Mouse (Mus musculus): Measurements from ENCODE around the gene Fignl2. TPM values are rescaled to one million over a fixed set of nuclear protein-coding genes. Genes with fewer than 3 reads are reported as not detected.

Gene Fignl2
- polyA plus RNA-seq, 2 experiments: 0.15 to 3.7 TPM

- Histone ChIP-seq H3K4me3 (replicated peaks; ENCODE audit: low read length) (no peak overlapping the region), H3K4me2 (replicated peaks; ENCODE audit: low read depth, low read length, severe bottlenecking) (no peak overlapping the region), H3K36me3 (ENCODE audit: control insufficient read depth, insufficient read depth, low read length) (no peaks in the 10 kb centered on the region), H3K27me3 (ENCODE audit: control insufficient read depth, insufficient read depth, low read length) (peaks cover 65% of the 10 kb centered on the region), H3K9ac (ENCODE audit: low read depth, low read length, severe bottlenecking) (no peak overlapping the region), H3K4me1 (ENCODE audit: control insufficient read depth, insufficient read depth, low read length) (peaks cover 7% of the 10 kb centered on the region), H3K9me3 (ENCODE audit: control insufficient read depth, low read length) (no peaks in the 10 kb centered on the region), H3K27ac (replicated peaks; ENCODE audit: low read depth, low read length) (no peak overlapping the region)
- ATAC-seq (ENCODE audit: low FRiP score, low read depth) (no peak), DNase-seq (ENCODE audit: low spot score) (peak; percentile 48)
- TF ChIP-seq POLR2A (IDR thresholded peaks at IDR 0.05; ENCODE audit: borderline replicate concordance, extremely low read depth, insufficient read depth, insufficient read length): no peak
- 21% methylated on average over 6 of the region's 6 CpGs for WGBS
Measured at GRCm38 (mm10) chr15:101042613-101043012, 35.8 kb downstream of the Fignl2 start.

- H3K27me3 ChIP-seq (ENCODE audit: control insufficient read depth, insufficient read depth, low read length): peaks cover 58% of the 10 kb centered on the region
- no peak overlapping the region for H3K4me2 ChIP-seq (replicated peaks; ENCODE audit: low read depth, low read length, severe bottlenecking)
- no peak for DNase-seq (ENCODE audit: low spot score)
- H3K9me3 ChIP-seq (ENCODE audit: control insufficient read depth, low read length): no peaks in the 10 kb centered on the region
- peaks cover 7% of the 10 kb centered on the region for H3K4me1 ChIP-seq (ENCODE audit: control insufficient read depth, insufficient read depth, low read length)
- no peak overlapping the region for H3K4me3 ChIP-seq (replicated peaks; ENCODE audit: low read length)
- WGBS: 68% methylated on average over 6 of the region's 6 CpGs
- no peak overlapping the region for H3K9ac ChIP-seq (ENCODE audit: low read depth, low read length, severe bottlenecking)
- no peaks in the 10 kb centered on the region for H3K36me3 ChIP-seq (ENCODE audit: control insufficient read depth, insufficient read depth, low read length)
- no peak overlapping the region for H3K27ac ChIP-seq (replicated peaks; ENCODE audit: low read depth, low read length)
- ATAC-seq (ENCODE audit: low FRiP score, low read depth): no peak
- TF ChIP-seq POLR2A (IDR thresholded peaks at IDR 0.05; ENCODE audit: borderline replicate concordance, extremely low read depth, insufficient read depth, insufficient read length): no peak
Measured at GRCm38 (mm10) chr15:101041966-101042365, 36.4 kb downstream of the Fignl2 start.

GRCm38 (mm10) chr15:101039651-101040050 lies 38.7 kb downstream of the Fignl2 start:
- DNase-seq (ENCODE audit: low spot score) (no peak), ATAC-seq (ENCODE audit: low FRiP score, low read depth) (no peak)
- Histone ChIP-seq H3K9me3 (ENCODE audit: control insufficient read depth, low read length) (no peaks in the 10 kb centered on the region), H3K9ac (ENCODE audit: low read depth, low read length, severe bottlenecking) (no peak overlapping the region), H3K36me3 (ENCODE audit: control insufficient read depth, insufficient read depth, low read length) (no peaks in the 10 kb centered on the region), H3K4me1 (ENCODE audit: control insufficient read depth, insufficient read depth, low read length) (no peaks in the 10 kb centered on the region), H3K27me3 (ENCODE audit: control insufficient read depth, insufficient read depth, low read length) (peaks cover 35% of the 10 kb centered on the region), H3K4me2 (replicated peaks; ENCODE audit: low read depth, low read length, severe bottlenecking) (no peak overlapping the region), H3K4me3 (replicated peaks; ENCODE audit: low read length) (no peak overlapping the region), H3K27ac (replicated peaks; ENCODE audit: low read depth, low read length) (no peak overlapping the region)
- TF ChIP-seq POLR2A (IDR thresholded peaks at IDR 0.05; ENCODE audit: borderline replicate concordance, extremely low read depth, insufficient read depth, insufficient read length): no peak
- 54% methylated on average over 17 of the region's 17 CpGs for WGBS

GRCm38 (mm10) chr15:101028960-101029359 lies 49.4 kb downstream of the Fignl2 start:
- Histone ChIP-seq H3K9ac (ENCODE audit: low read depth, low read length, severe bottlenecking) (0 out of 2 replicates have a peak overlapping the region, but pooled peaks have one; percentile 13), H3K4me2 (replicated peaks; ENCODE audit: low read depth, low read length, severe bottlenecking) (no peak overlapping the region), H3K27ac (replicated peaks; ENCODE audit: low read depth, low read length) (no peak overlapping the region), H3K4me1 (ENCODE audit: control insufficient read depth, insufficient read depth, low read length) (no peaks in the 10 kb centered on the region), H3K9me3 (ENCODE audit: control insufficient read depth, low read length) (no peaks in the 10 kb centered on the region), H3K36me3 (ENCODE audit: control insufficient read depth, insufficient read depth, low read length) (no peaks in the 10 kb centered on the region), H3K4me3 (replicated peaks; ENCODE audit: low read length) (no peak overlapping the region), H3K27me3 (ENCODE audit: control insufficient read depth, insufficient read depth, low read length) (no peaks in the 10 kb centered on the region)
- 56% methylated on average over 2 of the region's 2 CpGs for WGBS
- TF ChIP-seq POLR2A (IDR thresholded peaks at IDR 0.05; ENCODE audit: borderline replicate concordance, extremely low read depth, insufficient read depth, insufficient read length): no peak
- no peak for ATAC-seq (ENCODE audit: low FRiP score, low read depth)
- DNase-seq (ENCODE audit: low spot score): no peak

- no peaks in the 10 kb centered on the region for H3K9me3 ChIP-seq (ENCODE audit: control insufficient read depth, low read length)
- DNase-seq (ENCODE audit: low spot score): no peak
- ATAC-seq (ENCODE audit: low FRiP score, low read depth): no peak
- no peak overlapping the region for H3K4me2 ChIP-seq (replicated peaks; ENCODE audit: low read depth, low read length, severe bottlenecking)
- H3K27me3 ChIP-seq (ENCODE audit: control insufficient read depth, insufficient read depth, low read length): no peaks in the 10 kb centered on the region
- no peak overlapping the region for H3K4me3 ChIP-seq (replicated peaks; ENCODE audit: low read length)
- no peaks in the 10 kb centered on the region for H3K36me3 ChIP-seq (ENCODE audit: control insufficient read depth, insufficient read depth, low read length)
- no peak overlapping the region for H3K9ac ChIP-seq (ENCODE audit: low read depth, low read length, severe bottlenecking)
- no peak overlapping the region for H3K27ac ChIP-seq (replicated peaks; ENCODE audit: low read depth, low read length)
- TF ChIP-seq POLR2A (IDR thresholded peaks at IDR 0.05; ENCODE audit: borderline replicate concordance, extremely low read depth, insufficient read depth, insufficient read length): no peak
- peaks cover 5% of the 10 kb centered on the region; the same call in 1 of the 2 replicates for H3K4me1 ChIP-seq (ENCODE audit: control insufficient read depth, insufficient read depth, low read length)
- WGBS: 84% methylated on average over 6 of the region's 6 CpGs
Measured at GRCm38 (mm10) chr15:101011352-101011751, 67.0 kb downstream of the Fignl2 start.
